Mouse (Mus musculus) bone marrow, adult 2 months (tissue): ENCODE data around the gene Plekhg3. TPM values are rescaled to one million over a fixed set of nuclear protein-coding genes. Genes with fewer than 3 reads are reported as not detected.
A peak's percentile ranks its signal among the peaks of the same experiment; 100 is the strongest.

Experiments used
- H3K27ac ChIP-seq: fragments of 200-500 bp; 2 replicates; pipeline ENCODE4 v1.5.1; 2012; ENCODE audit warnings: low read depth, mild to moderate bottlenecking, control low read depth, inconsistent platforms, low read length; ENCODE audit not compliant: control insufficient read depth, poor library complexity, insufficient read depth
- H3K4me1 ChIP-seq: fragments of 200-500 bp; 2 replicates; pipeline ENCODE4 v1.6.1; 2011; ENCODE audit warnings: low read length; ENCODE audit not compliant: control insufficient read depth, insufficient read depth
- H3K4me3 ChIP-seq: fragments of 200-500 bp; replicated peaks from 2 replicates; pipeline ENCODE3; 2011; ENCODE audit warnings: mild to moderate bottlenecking, low read depth, low read length, control low read depth; ENCODE audit not compliant: control insufficient read depth
- CTCF ChIP-seq: fragments of 200-500 bp; IDR thresholded peaks from 2 replicates; pipeline ENCODE4 v1.5.1; 2011; ENCODE audit warnings: low read length, control low read depth; ENCODE audit not compliant: control insufficient read depth, insufficient read depth
- POLR2A ChIP-seq: fragments of 200-500 bp; IDR thresholded peaks from 2 replicates; pipeline ENCODE4 v1.6.1; 2011; ENCODE audit warnings: low read depth, mild to moderate bottlenecking, control low read depth, low read length, borderline replicate concordance; ENCODE audit not compliant: control insufficient read depth
- WGBS: fragments of 180-500 bp; shearing (Covaris S2); methylation state at CpG from one replicate; pipeline ENCODE4 v1.1.7; 2018; 5-methylcytosine and 5-hydroxymethylcytosine counted together
- polyA plus RNA-seq: library from polyadenylated mRNA; stranded (reverse); fragments of >200 nt; gene quantifications from 2 replicates; pipeline ENCODE4 v1.2.4, GENCODE M21; 2011; ENCODE audit warnings: low replicate concordance; ENCODE audit not compliant: missing spikeins, insufficient read depth, insufficient read length

The Plekhg3 gene
- polyA plus RNA-seq, 1 experiment, result 24.0 TPM

- no peak overlapping the region for H3K4me3 ChIP-seq
- TF ChIP-seq POLR2A (peak; percentile 20; the same call in 1 of the 2 replicates), CTCF (no peak)
- peak overlapping the region; percentile 90 for H3K27ac ChIP-seq
- 5% methylated on average over 8 of the region's 8 CpGs for WGBS
- H3K4me1 ChIP-seq, result peaks cover 12% of the 10 kb centered on the region
Observed at GRCm38 (mm10) chr12:76537434-76537833, 6.7 kb downstream of the Plekhg3 start.

GRCm38 (mm10) chr12:76540169-76540568, 9.5 kb downstream of the Plekhg3 start:
- H3K27ac ChIP-seq, result peak overlapping the region; percentile 48; the same call in 1 of the 2 replicates
- TF ChIP-seq POLR2A (no peak), CTCF (no peak)
- no peak overlapping the region for H3K4me3 ChIP-seq
- peaks cover 12% of the 10 kb centered on the region for H3K4me1 ChIP-seq
- 38% methylated on average over 3 of the region's 3 CpGs for WGBS

- TF ChIP-seq CTCF, result no peak
- no peak for TF ChIP-seq POLR2A
- Histone ChIP-seq H3K27ac (peak overlapping the region; percentile 48; the same call in 1 of the 2 replicates), H3K4me1 (peaks cover 13% of the 10 kb centered on the region), H3K4me3 (no peak overlapping the region)
- WGBS, result 80% methylated on average over 10 of the region's 10 CpGs
Observed at GRCm38 (mm10) chr12:76540701-76541221, 10.1 kb downstream of the Plekhg3 start.

GRCm38 (mm10) chr12:76541475-76541874, 10.8 kb downstream of the Plekhg3 start:
- Histone ChIP-seq H3K4me1 (peaks cover 13% of the 10 kb centered on the region), H3K4me3 (no peak overlapping the region), H3K27ac (no peak overlapping the region)
- 73% methylated on average over 8 of the region's 8 CpGs for WGBS
- TF ChIP-seq CTCF (no peak), POLR2A (no peak)

GRCm38 (mm10) chr12:76541879-76542278, 11.2 kb downstream of the Plekhg3 start:
- WGBS, result 79% methylated on average over 6 of the region's 6 CpGs
- Histone ChIP-seq H3K27ac (no peak overlapping the region), H3K4me3 (no peak overlapping the region), H3K4me1 (peaks cover 11% of the 10 kb centered on the region)
- TF ChIP-seq POLR2A, result no peak
- no peak for TF ChIP-seq CTCF

- H3K27ac ChIP-seq, result no peak overlapping the region
- WGBS, result 83% methylated on average over 15 of the region's 15 CpGs
- H3K4me1 ChIP-seq, result peaks cover 6% of the 10 kb centered on the region
- no peak overlapping the region for H3K4me3 ChIP-seq
- TF ChIP-seq POLR2A, result no peak
- TF ChIP-seq CTCF, result no peak
Observed at GRCm38 (mm10) chr12:76545786-76546370, 15.2 kb downstream of the Plekhg3 start.

GRCm38 (mm10) chr12:76546383-76547276, 15.9 kb downstream of the Plekhg3 start:
- 56% methylated on average over 28 of the region's 28 CpGs for WGBS
- Histone ChIP-seq H3K4me3 (no peak overlapping the region), H3K27ac (peak overlapping the region; percentile 78), H3K4me1 (peaks cover 6% of the 10 kb centered on the region)
- TF ChIP-seq POLR2A (no peak), CTCF (no peak)
